Mouse (Mus musculus) bone marrow macrophage, adult 2 months (primary cell): ENCODE measurements around the gene Dnajb1. TPM values are rescaled to one million over a fixed set of nuclear protein-coding genes. Genes with fewer than 3 reads are reported as not detected.

ENCODE experiments used
- H3K27ac ChIP-seq: 2 replicates; pipeline ENCODE4 v1.5.1; 2012; ENCODE audit warnings: low read depth, low read length; ENCODE audit not compliant: insufficient read depth
- H3K4me1 ChIP-seq: 2 replicates; pipeline ENCODE4 v1.6.1; 2012; ENCODE audit warnings: low read length; ENCODE audit not compliant: control insufficient read depth, insufficient read depth
- H3K4me3 ChIP-seq: 2 replicates; pipeline ENCODE4 v1.5.1; 2012; ENCODE audit warnings: mild to moderate bottlenecking, low read length, moderate library complexity; ENCODE audit not compliant: insufficient read depth
- CTCF ChIP-seq: IDR thresholded peaks from 2 replicates; pipeline ENCODE4 v1.5.1; 2012; ENCODE audit warnings: low read depth, mild to moderate bottlenecking, low read length, moderate library complexity
- POLR2A ChIP-seq: IDR thresholded peaks from 2 replicates; pipeline ENCODE4 v1.6.1; 2012; ENCODE audit warnings: mild to moderate bottlenecking, low read depth, low read length, borderline replicate concordance
- polyA plus RNA-seq: library from polyadenylated mRNA; stranded (reverse); fragments of >200 nt; gene quantifications from 2 replicates; pipeline ENCODE4 v1.2.4, GENCODE M21; 2012; ENCODE audit not compliant: missing spikeins, insufficient read depth, insufficient read length

The Dnajb1 gene
- polyA plus RNA-seq, 1 experiment, result 19.4 TPM

DNA sequence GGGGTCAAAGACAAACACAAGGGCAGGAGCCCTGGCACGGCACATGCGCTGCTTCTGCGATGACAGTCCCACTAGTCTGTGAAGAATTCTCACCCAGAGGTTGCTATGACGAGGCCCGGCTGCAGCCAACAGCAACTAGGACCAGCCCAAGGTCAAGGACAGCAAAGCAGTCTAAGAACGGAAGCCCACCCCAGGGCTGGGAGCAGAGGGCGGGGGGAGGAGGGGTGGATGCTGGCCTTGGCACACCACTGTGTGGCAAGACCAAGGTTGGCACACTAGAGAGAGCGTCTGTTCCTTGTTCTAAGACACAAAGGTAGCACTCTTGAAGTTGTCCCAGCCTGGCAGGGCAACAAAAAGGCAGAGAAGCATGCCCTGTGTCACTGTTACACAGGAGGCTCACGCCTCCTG, 30.6 kb upstream of the Dnajb1 start:
- no peak overlapping the region for H3K27ac ChIP-seq
- peaks cover 25% of the 10 kb centered on the region for H3K4me1 ChIP-seq
- H3K4me3 ChIP-seq, result no peak overlapping the region
- TF ChIP-seq CTCF (no peak), POLR2A (no peak)

DNA sequence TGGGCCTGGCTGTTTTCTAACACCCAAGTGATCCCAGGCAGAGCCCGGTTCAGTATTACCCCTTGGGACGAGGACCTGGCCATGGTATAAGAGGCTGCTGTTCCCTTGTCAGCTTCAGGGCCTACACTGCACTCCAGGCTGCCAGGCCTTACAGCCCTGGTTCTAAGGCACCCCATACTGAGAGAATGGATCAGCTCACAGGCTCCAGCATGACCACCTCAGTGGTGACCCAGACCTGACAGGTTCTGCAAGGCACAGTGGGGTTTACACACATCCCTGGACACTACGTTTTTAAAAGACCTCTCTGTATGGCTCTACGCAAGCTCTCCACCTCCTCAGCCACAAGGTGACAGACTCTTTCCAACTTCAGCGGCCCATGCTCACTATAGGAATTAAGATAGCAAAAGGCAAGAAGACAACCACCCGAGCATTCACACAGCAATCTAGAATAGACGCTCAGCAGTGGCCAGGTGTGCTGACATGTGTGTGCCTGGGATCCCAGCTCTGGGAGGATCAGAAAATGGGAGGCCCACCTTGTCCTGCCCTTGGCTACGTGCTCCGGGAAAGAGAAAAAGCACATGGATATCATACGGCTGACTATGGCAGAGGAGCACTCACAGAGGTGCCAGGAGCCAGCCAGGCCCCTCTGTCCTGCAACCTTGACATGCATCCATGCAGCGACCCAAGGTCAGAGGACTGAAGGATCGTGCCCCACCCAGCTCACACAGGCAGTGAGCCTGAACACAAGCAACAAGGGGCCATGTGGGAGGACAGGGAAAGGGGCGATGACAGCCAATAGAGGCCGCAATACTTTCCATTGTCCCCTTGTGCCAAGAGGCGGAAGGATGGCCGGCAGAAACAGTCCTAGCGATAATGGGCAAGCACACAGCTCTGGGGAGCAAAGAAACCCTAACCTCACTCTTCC, 29.6 kb upstream of the Dnajb1 start:
- no peak for TF ChIP-seq POLR2A
- TF ChIP-seq CTCF, result no peak
- H3K27ac ChIP-seq, result no peak overlapping the region
- H3K4me3 ChIP-seq, result no peak overlapping the region
- peaks cover 18% of the 10 kb centered on the region for H3K4me1 ChIP-seq

DNA sequence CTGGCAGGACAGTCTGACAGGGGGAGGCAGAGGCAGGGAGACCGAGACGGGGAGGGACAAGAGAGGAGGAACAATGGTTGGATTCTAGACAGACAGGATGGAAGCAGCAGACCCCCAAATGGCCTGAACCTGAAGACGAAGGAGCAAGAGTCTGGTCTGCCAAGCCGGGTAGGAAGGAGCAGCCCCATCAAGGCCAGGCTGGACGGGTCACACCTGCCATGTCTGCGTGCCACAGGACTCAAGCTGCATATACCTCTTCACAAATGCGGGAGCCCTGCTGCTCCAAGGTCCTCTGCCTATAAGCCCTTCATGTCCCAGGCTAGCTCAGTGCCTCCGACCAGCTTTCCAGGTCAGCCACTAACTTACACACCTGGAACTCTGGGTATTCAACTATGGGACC, 28.3 kb upstream of the Dnajb1 start:
- no peak overlapping the region for H3K4me3 ChIP-seq
- H3K27ac ChIP-seq, result no peak overlapping the region
- peaks cover 9% of the 10 kb centered on the region for H3K4me1 ChIP-seq
- TF ChIP-seq POLR2A, result no peak
- TF ChIP-seq CTCF, result no peak

DNA sequence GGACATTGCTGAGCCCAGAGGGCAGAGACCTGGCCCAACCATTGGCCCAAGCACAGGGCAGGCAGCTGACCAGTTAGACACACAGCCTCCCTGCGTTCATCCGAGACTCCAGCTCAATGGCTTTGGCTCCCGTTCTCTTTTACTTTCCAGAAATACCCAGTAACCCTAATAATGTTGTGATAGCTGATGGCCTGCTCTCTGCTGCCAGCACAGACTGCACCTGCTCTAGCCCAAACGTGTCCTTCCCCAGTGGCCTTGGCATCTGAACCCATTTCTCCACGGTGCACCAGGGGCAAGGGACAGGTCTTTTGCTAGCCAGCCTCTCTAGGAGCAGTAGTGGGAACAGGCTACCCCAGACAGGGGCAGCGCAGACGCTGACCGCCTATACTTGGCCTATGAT, 27.2 kb upstream of the Dnajb1 start:
- Histone ChIP-seq H3K4me1 (peaks cover 9% of the 10 kb centered on the region), H3K4me3 (no peak overlapping the region), H3K27ac (no peak overlapping the region)
- TF ChIP-seq CTCF (no peak), POLR2A (no peak)

DNA sequence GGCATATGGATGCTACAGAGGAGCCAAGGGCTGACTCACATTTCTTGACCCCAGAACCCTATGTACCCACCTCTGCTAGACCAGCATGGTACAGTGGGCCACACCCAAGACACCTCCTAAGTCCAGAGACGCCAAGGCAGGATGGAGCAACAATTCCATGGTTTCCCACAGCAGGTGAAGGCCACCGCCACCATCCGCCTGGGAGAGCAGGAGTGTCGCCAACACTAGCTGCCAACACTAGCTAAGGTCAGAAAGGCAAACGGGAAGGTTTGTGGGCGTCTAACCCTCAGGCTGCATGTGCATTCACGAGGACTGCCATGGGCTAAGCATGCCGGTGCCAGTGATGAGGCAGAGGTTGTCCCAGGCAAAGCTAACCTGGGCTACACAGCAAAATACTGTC, 25.8 kb upstream of the Dnajb1 start:
- H3K4me1 ChIP-seq, result peaks cover 9% of the 10 kb centered on the region
- H3K4me3 ChIP-seq, result no peak overlapping the region
- H3K27ac ChIP-seq, result no peak overlapping the region
- no peak for TF ChIP-seq CTCF
- TF ChIP-seq POLR2A, result no peak

DNA sequence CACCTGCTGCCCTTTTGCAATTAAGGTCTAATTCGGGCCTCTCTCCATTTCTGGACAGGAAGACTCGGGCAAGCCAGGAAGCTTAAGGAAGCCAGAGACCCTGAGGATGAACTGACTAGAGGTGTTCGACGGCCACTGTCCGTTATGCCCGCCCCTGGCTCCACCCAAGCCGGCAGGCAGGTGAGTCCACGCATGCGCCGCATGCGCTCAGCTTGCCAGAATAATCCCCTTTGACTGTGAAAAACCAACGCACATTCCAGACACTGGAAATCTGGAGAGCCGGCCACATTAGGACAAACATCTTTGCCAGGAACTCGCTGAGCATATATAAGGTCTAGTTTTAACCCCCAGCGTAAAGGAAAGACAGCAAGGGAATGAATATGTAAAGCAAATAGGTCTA, 24.8 kb upstream of the Dnajb1 start:
- H3K4me1 ChIP-seq, result peaks cover 9% of the 10 kb centered on the region
- TF ChIP-seq POLR2A (no peak), CTCF (no peak)
- H3K4me3 ChIP-seq, result no peak overlapping the region
- H3K27ac ChIP-seq, result no peak overlapping the region

DNA sequence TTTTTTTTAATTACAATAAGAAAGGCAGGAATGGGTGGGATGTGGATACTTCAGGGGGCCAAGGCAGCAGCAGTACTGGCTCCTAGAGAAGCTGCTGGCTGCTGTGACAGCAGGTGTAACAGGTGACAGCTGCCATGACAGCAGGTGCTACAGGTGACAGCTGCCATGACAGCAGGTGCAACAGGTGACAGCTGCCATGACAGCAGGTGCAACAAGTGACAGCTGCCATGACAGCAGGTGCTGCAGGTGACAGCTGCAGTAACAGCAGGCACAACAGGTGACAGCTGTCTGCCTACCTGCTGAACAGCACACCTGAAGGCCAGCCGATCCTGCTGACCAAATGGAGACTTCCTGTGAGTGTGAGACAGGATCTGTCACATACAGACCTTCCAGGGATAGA, 23.2 kb upstream of the Dnajb1 start:
- no peak for TF ChIP-seq POLR2A
- no peak for TF ChIP-seq CTCF
- no peak overlapping the region for H3K27ac ChIP-seq
- peaks cover 9% of the 10 kb centered on the region for H3K4me1 ChIP-seq
- H3K4me3 ChIP-seq, result no peak overlapping the region

DNA sequence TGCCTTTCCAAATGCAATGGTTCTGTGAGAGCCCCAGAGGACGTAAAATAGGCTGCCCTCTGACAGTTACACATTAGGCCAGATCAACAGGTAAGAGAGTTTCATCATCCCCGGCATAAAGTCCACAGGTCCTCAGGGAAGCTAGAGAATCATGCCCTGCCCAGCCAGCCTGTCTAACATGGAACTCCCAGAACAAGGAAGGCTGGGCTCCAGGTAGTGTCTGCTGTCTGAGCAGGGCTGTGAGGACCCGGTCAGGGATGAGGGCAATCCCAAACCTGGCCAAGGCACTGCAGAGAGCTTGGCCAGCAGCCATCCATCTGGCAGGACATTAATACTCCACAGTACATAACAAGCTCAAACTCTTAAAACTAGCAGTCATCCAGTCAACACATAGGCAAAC, 22.7 kb upstream of the Dnajb1 start:
- H3K27ac ChIP-seq, result no peak overlapping the region
- H3K4me1 ChIP-seq, result peaks cover 9% of the 10 kb centered on the region
- H3K4me3 ChIP-seq, result no peak overlapping the region
- TF ChIP-seq POLR2A (no peak), CTCF (no peak)

DNA sequence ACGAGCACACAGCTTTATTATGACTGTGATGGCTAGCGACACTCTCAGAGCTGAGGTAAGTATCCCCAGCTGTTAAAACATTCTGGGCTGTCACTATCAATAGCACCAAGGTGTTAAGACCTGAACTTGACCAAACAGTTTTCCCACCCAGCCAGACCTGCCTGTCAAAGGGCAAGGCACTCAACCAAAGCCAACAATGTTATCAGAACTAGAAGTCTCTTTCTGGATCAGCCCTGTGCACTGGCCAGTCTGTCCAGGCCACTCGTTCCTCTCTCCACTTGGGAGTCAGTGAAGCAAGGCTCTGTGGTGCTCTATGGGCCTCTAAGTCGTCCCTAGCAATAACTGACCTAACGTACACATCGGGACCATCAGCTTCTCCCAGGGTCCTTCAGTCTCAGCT, 20.3 kb upstream of the Dnajb1 start:
- Histone ChIP-seq H3K4me1 (peaks cover 6% of the 10 kb centered on the region), H3K4me3 (no peak overlapping the region), H3K27ac (no peak overlapping the region)
- no peak for TF ChIP-seq POLR2A
- no peak for TF ChIP-seq CTCF

DNA sequence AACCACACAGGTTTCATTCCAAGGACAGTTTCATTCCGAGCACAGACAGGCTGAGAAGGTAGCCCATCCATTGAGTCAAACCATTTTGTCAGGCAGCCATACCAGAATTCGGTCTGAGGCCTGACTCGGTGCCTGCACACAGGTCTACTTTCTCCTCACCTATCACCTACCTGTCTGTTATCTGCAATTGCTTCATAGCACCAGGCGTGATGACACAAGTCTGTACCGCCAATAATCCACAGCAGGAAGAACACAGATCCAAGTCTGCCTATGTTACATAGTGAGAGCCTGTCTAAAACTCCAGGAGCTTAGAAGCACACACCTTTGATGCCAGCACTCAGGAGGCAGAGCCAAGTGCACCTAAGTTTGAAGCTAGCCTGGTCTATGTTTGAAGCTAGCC, 19.1 kb upstream of the Dnajb1 start:
- TF ChIP-seq CTCF (no peak), POLR2A (no peak)
- Histone ChIP-seq H3K27ac (no peak overlapping the region), H3K4me3 (no peak overlapping the region), H3K4me1 (peaks cover 8% of the 10 kb centered on the region)

DNA sequence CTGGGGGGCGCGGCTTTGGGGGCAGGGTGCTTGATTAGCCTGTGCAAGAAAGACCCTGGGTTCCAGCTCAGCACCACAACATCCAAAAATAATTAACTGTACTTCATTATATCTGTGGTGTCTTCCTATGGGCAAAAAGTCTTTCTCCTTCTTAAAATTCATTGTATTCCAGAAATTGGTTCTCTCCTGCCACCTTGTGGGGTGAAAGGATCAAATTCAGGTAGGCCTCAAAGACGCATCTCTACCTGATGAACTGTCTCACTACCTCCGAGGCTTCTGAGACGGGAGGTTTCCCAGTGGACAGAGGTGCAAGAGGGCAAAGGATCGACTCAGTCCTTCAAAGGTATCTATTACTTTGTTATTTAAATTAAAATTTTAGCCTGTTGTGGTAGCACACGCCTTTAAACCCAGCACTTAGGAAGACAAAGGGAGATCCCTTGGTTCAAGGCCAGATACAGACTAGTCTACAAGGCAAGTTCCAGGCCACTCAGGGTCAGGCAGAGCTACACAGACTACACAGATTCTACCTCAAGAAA, 17.4 kb upstream of the Dnajb1 start:
- H3K4me3 ChIP-seq, result no peak overlapping the region
- no peak overlapping the region for H3K27ac ChIP-seq
- peaks cover 8% of the 10 kb centered on the region for H3K4me1 ChIP-seq
- no peak for TF ChIP-seq CTCF
- TF ChIP-seq POLR2A, result no peak
